Mouse (Mus musculus): ENCODE measurements at regions not wholly inside any gene's neighbourhood (a gene's known extent, or its start where the extent isn't known, plus 50 kb on each side); places are given as distances from the start of the nearest gene placed in this dataset.

DNA sequence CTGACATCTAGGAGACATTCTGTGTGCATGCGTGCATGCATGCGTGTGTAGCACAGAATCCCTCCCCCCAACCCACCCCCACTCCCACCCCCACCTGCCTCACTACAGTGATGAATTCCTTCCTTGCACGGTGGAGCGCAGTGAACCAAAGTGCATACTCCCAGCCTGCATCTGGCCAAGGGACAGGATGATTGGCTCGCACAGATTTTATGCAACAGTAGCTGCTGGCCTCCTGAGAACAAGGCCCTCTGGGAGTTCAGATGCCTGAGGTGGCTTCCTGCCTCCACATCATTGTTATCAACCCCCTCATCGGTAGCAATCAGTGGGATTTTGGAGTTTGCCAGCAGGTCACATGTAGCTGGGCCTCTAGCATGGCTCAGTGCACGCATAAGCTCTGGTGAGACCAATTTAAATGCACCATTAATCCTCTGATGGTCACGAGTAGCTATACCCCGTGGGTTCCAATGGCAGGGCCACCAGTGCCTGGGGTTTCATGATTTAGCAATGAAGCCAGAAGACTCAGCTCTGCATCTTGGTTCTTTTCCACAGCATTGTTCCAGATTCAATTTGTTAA, 77.2 kb upstream of the Esrrg start:
- H3K4me3 ChIP-seq (ENCODE audit: low read depth, low read length), result no peak overlapping the region
- no peaks in the 10 kb centered on the region for H3K4me1 ChIP-seq (ENCODE audit: control insufficient read depth, insufficient read depth, low read length)
- H3K9me3 ChIP-seq (ENCODE audit: control insufficient read depth, low read length), result no peaks in the 10 kb centered on the region
- H3K27ac ChIP-seq (replicated peaks; ENCODE audit: low read depth, low read length), result no peak overlapping the region
- no peaks in the 10 kb centered on the region for H3K27me3 ChIP-seq (ENCODE audit: control insufficient read depth, insufficient read depth, low read length)
- H3K4me2 ChIP-seq (ENCODE audit: low read depth, severe bottlenecking), result no peak overlapping the region
- DNase-seq (ENCODE audit: low spot score) (no peak), ATAC-seq (ENCODE audit: insufficient number of reproducible peaks, low FRiP score, low TSS enrichment, low read depth) (no peak)
- WGBS, result 94% methylated on average over 9 of the region's 9 CpGs
- H3K9ac ChIP-seq (ENCODE audit: low read length), result no peak overlapping the region
- no peaks in the 10 kb centered on the region for H3K36me3 ChIP-seq (ENCODE audit: control insufficient read depth, insufficient read depth, low read length)

- no peaks in the 10 kb centered on the region for H3K27me3 ChIP-seq (ENCODE audit: control insufficient read depth, insufficient read depth, low read length)
- 87% methylated on average over 5 of the region's 5 CpGs for WGBS
- DNase-seq (ENCODE audit: low spot score), result no peak
- no peak overlapping the region for H3K4me3 ChIP-seq (ENCODE audit: low read depth, low read length)
- no peak for ATAC-seq (ENCODE audit: insufficient number of reproducible peaks, low FRiP score, low TSS enrichment, low read depth)
- no peak overlapping the region for H3K27ac ChIP-seq (replicated peaks; ENCODE audit: low read depth, low read length)
- H3K9me3 ChIP-seq (ENCODE audit: control insufficient read depth, low read length), result no peaks in the 10 kb centered on the region
- no peak overlapping the region for H3K4me2 ChIP-seq (ENCODE audit: low read depth, severe bottlenecking)
- H3K4me1 ChIP-seq (ENCODE audit: control insufficient read depth, insufficient read depth, low read length), result no peaks in the 10 kb centered on the region
- H3K36me3 ChIP-seq (ENCODE audit: control insufficient read depth, insufficient read depth, low read length), result no peaks in the 10 kb centered on the region
- no peak overlapping the region for H3K9ac ChIP-seq (ENCODE audit: low read length)
These were observed 72.3 kb upstream of the Esrrg start for GRCm38 (mm10) chr1:187536263-187536662.

DNA sequence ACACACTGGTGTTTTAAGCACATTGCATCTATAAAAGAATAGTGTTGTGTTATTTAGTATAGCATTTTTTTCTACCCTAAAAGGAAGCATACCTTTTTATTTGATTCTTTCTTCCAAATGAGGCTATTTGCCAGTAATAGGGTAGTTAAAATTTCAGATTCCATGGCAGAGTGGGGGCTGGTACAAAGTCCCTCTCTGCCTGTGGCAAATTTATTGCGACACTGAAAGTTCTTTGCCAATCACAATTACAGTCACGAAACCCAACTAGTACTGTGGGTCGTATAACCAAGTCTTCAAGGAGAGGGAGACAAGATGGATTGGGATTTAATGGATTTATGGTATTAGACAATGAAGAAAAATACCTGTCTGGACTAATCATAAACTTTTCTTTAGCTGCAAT, 51.9 kb upstream of the Esrrg start:
- Histone ChIP-seq H3K4me2 (ENCODE audit: low read depth, severe bottlenecking) (no peak overlapping the region), H3K4me3 (ENCODE audit: low read depth, low read length) (no peak overlapping the region), H3K9ac (ENCODE audit: low read length) (no peak overlapping the region), H3K36me3 (ENCODE audit: control insufficient read depth, insufficient read depth, low read length) (no peaks in the 10 kb centered on the region), H3K4me1 (ENCODE audit: control insufficient read depth, insufficient read depth, low read length) (0 out of 2 replicates have a peak, but pooled peaks cover 3% of the 10 kb centered on the region), H3K9me3 (ENCODE audit: control insufficient read depth, low read length) (no peaks in the 10 kb centered on the region), H3K27ac (replicated peaks; ENCODE audit: low read depth, low read length) (no peak overlapping the region), H3K27me3 (ENCODE audit: control insufficient read depth, insufficient read depth, low read length) (no peaks in the 10 kb centered on the region)
- WGBS, result 44% methylated on average over 3 of the region's 3 CpGs
- ATAC-seq (ENCODE audit: insufficient number of reproducible peaks, low FRiP score, low TSS enrichment, low read depth), result no peak
- DNase-seq (ENCODE audit: low spot score), result no peak

Measured in limb, embryonic 11.5 days (tissue).